Mouse (Mus musculus): ENCODE data around the gene Olfr1413.

DNA sequence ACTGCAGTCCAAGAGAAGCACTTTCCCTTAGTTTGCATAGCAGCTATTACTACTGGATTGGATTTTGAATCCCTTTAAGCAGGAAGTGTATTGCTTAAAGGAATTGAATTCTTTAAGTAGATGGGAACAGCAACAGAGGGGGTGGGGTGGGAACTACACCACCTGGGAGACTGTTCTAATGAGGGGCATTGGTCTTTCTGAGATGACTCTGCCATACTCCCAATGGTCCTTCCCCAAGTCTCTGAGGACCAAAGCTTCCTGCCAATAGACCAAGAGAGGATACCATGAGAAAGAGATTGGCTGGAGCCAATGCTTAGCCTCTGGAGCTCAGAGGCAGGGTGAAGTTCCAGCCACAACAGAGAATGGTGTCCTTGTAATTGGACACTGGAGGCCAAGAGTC, 23.0 kb downstream of the Olfr1413 start, which contains the start of gene Olfr1411:
- no peak for TF ChIP-seq CTCF (IDR thresholded peaks at IDR 0.05; ENCODE audit: extremely low read depth, insufficient read length, insufficient replicate concordance, low read depth, low read length)
- TF ChIP-seq POLR2A (IDR thresholded peaks at IDR 0.05; ENCODE audit: low read depth, low read length): no peak
